Mouse (Mus musculus): Measurements from ENCODE around the gene Neurog3. TPM values are rescaled to one million over a fixed set of nuclear protein-coding genes. Genes with fewer than 3 reads are reported as not detected.

The Neurog3 gene
- total and polyA plus RNA-seq, 3 experiments, result not detected

DNA sequence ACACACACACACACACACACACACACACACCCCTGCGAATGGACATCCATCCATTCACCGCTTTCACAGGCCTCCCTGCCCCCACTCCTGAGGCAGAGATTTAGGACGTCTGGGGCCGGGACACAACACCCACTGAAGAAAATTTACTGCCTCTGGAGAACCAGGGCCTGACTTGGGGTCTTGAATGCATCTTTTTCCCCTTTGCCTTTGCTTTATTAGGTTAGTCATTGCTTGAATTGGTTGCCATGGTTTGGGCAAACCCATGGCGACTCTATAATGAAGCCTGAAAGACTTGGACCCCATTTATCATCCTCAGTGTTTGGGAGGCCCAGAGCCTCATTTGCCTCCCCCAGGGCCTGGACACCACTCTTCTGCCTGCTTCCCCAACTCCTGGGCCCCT, 13.1 kb downstream of the Neurog3 start:
- TF ChIP-seq USF2 (IDR thresholded peaks at IDR 0.05; ENCODE audit: borderline replicate concordance in 1 of 2, insufficient read depth in 1 of 2, low read depth in 1 of 2, low read length in 2 of 2) (no peak), ETS1 (IDR thresholded peaks at IDR 0.05; ENCODE audit: low read depth, low read length) (no peak), BHLHE40 (IDR thresholded peaks at IDR 0.05; ENCODE audit: borderline replicate concordance, low read depth, low read length) (no peak), KAT2A (conservative IDR thresholded peaks at IDR 0.05; ENCODE audit: low read depth, low read length) (no peak), EP300 (IDR thresholded peaks at IDR 0.05; ENCODE audit: low read depth in 1 of 2, low read length in 2 of 2) (no peak), MAFK (IDR thresholded peaks at IDR 0.05; ENCODE audit: borderline replicate concordance, low read depth, low read length) (no peak), RAD21 (IDR thresholded peaks at IDR 0.05; ENCODE audit: low read depth, low read length) (no peak), TBP (IDR thresholded peaks at IDR 0.05; ENCODE audit: low read depth, low read length) (no peak), UBTF (IDR thresholded peaks at IDR 0.05; ENCODE audit: borderline replicate concordance, insufficient read depth, low read depth, low read length) (no peak), NRF1 (IDR thresholded peaks at IDR 0.05; ENCODE audit: insufficient read depth, low read depth, low read length, poor library complexity, severe bottlenecking) (no peak), POLR2A (IDR thresholded peaks at IDR 0.05; ENCODE audit: control insufficient read depth in 1 of 2, insufficient read depth in 1 of 2, low read depth in 1 of 2, low read length in 2 of 2, poor library complexity in 1 of 2) (no peak), ELF1 (IDR thresholded peaks at IDR 0.05; ENCODE audit: low read depth, low read length) (no peak), TAL1 (IDR thresholded peaks at IDR 0.05; ENCODE audit: low read length) (no peak), MYC (IDR thresholded peaks at IDR 0.05; ENCODE audit: low read depth, low read length) (no peak)
- Histone ChIP-seq H3K4me3 (ENCODE audit: control insufficient read depth in 1 of 2, insufficient read depth in 1 of 2, low read depth in 2 of 2, low read length in 2 of 2) (no peak overlapping the region), H3K79me2 (ENCODE audit: control insufficient read depth, insufficient read depth, low read length, poor library complexity) (no peaks in the 10 kb centered on the region), H3K27ac (ENCODE audit: control insufficient read depth, low read depth, low read length) (no peak overlapping the region), H3K4me1 (ENCODE audit: control insufficient read depth in 1 of 2, insufficient read depth in 2 of 2, low read length in 2 of 2) (no peaks in the 10 kb centered on the region), H3K9ac (ENCODE audit: control insufficient read depth, low read depth, low read length, poor library complexity, severe bottlenecking) (no peak overlapping the region), H3K9me3 (replicated peaks; ENCODE audit: insufficient read depth, low read length) (no peaks in the 10 kb centered on the region), H3K36me3 (ENCODE audit: control insufficient read depth in 1 of 2, insufficient read depth in 2 of 2, low read length in 2 of 2) (no peaks in the 10 kb centered on the region), H3K27me3 (ENCODE audit: control insufficient read depth in 1 of 2, insufficient read depth in 2 of 2, low read length in 2 of 2) (peaks cover 0 to 4% of the 10 kb centered on the region in 2 experiments; a peak in 2 of 4 replicates)
- no peak for DNase-seq (ENCODE audit: low read depth, low spot score)

DNA sequence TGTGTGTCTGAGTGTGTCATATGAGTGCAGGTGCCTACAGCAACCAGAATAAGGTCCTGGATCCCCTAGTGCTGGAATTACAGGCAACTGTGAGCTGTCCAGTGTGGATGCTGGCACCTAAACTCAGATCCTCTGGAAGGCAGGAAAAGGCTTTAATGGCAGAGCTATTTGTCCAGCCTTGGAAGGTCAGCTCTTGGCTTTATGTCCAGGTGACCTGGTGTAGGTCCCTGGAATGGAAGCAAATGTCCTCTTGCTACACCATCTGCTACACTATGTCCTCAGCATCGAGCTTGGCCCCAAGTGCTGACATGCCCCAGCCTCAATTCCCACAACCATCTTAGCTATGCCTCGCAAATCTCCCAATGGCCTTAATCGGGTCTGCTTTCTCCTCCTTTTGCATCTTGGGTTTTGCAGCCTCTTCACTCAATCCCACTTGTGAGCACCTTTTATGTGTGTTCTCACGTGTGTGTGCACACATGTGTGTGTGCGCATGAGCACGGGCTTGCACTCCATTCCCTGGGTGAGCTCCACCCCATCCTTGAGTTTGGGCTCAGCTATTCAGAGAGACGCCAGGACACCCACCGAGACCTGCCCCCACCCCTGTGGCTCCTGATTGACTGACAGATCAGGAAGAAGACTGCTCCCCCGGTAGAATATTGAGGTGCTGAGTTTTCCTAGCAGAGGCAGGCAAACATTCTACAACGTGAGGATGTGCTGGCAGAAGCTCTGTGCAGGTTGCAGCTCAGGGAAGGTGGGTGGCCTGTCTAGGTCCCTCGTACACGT, 14.8 kb downstream of the Neurog3 start:
- H3K9me3 ChIP-seq (replicated peaks; ENCODE audit: insufficient read depth, low read length), result no peaks in the 10 kb centered on the region
- no peaks in the 10 kb centered on the region for H3K79me2 ChIP-seq (ENCODE audit: control insufficient read depth, insufficient read depth, low read length, poor library complexity)
- no peak overlapping the region for H3K27ac ChIP-seq (ENCODE audit: control insufficient read depth, low read depth, low read length)
- H3K9ac ChIP-seq (ENCODE audit: control insufficient read depth, low read depth, low read length, poor library complexity, severe bottlenecking), result no peak overlapping the region
- no peak for TF ChIP-seq MAX (IDR thresholded peaks at IDR 0.05; ENCODE audit: low read length)
- TF ChIP-seq TBP (IDR thresholded peaks at IDR 0.05; ENCODE audit: low read depth, low read length), result no peak
- no peak for TF ChIP-seq MYB (IDR thresholded peaks at IDR 0.05; ENCODE audit: low read depth, low read length)
- no peak for TF ChIP-seq MXI1 (IDR thresholded peaks at IDR 0.05; ENCODE audit: low read depth, low read length)
- TF ChIP-seq ZKSCAN1 (IDR thresholded peaks at IDR 0.05; ENCODE audit: low read depth, low read length), result no peak
- no peak for TF ChIP-seq MAZ (IDR thresholded peaks at IDR 0.05; ENCODE audit: low read depth, low read length)
- no peak for TF ChIP-seq ZNF384 (IDR thresholded peaks at IDR 0.05; ENCODE audit: low read depth, low read length)
- no peak for TF ChIP-seq MAFK (IDR thresholded peaks at IDR 0.05; ENCODE audit: borderline replicate concordance, low read depth, low read length)
- no peak overlapping the region for H3K4me3 ChIP-seq (ENCODE audit: control insufficient read depth in 1 of 2, insufficient read depth in 1 of 2, low read depth in 2 of 2, low read length in 2 of 2)
- DNase-seq (ENCODE audit: low read depth, low spot score), result no peak
- peaks cover 0 to 4% of the 10 kb centered on the region in 2 experiments; a peak in 2 of 4 replicates for H3K27me3 ChIP-seq (ENCODE audit: control insufficient read depth in 1 of 2, insufficient read depth in 2 of 2, low read length in 2 of 2)
- no peaks in the 10 kb centered on the region for H3K36me3 ChIP-seq (ENCODE audit: control insufficient read depth in 1 of 2, insufficient read depth in 2 of 2, low read length in 2 of 2)
- no peaks in the 10 kb centered on the region for H3K4me1 ChIP-seq (ENCODE audit: control insufficient read depth in 1 of 2, insufficient read depth in 2 of 2, low read length in 2 of 2)

Data from MEL (cell line).